Mouse (Mus musculus) limb, embryonic 15.5 days (tissue): Measurements from ENCODE around the gene Dnajc5. TPM values are rescaled to one million over a fixed set of nuclear protein-coding genes. Genes with fewer than 3 reads are reported as not detected.

ENCODE experiments used
- ATAC-seq: fragments of 200-750 bp; cut with Nextera tagmentation; 2 replicates; pipeline ENCODE4 v1.8.0; 2017; ENCODE audit warnings: low read depth, moderate TSS enrichment; ENCODE audit not compliant: insufficient number of reproducible peaks, low FRiP score, low TSS enrichment
- H3K27ac ChIP-seq: fragments of 300-500 bp; sonication (generic); 2 replicates; pipeline ENCODE4 v1.5.1; 2015; ENCODE audit warnings: moderate library complexity, mild to moderate bottlenecking, inconsistent platforms
- H3K27me3 ChIP-seq: fragments of 300-500 bp; sonication (generic); 2 replicates; pipeline ENCODE4 v1.6.1; 2015; ENCODE audit warnings: inconsistent platforms
- H3K36me3 ChIP-seq: fragments of 300-500 bp; sonication (generic); 2 replicates; pipeline ENCODE4 v1.6.1; 2015; ENCODE audit warnings: inconsistent platforms
- H3K4me1 ChIP-seq: fragments of 300-500 bp; sonication (generic); 2 replicates; pipeline ENCODE4 v1.6.1; 2015; ENCODE audit warnings: inconsistent platforms
- H3K4me2 ChIP-seq: fragments of 300-500 bp; sonication (generic); 2 replicates; pipeline ENCODE4 v1.6.1; 2015; ENCODE audit warnings: mild to moderate bottlenecking, inconsistent platforms
- H3K4me3 ChIP-seq: fragments of 300-500 bp; sonication (generic); 2 replicates; pipeline ENCODE4 v1.5.1; 2015; ENCODE audit warnings: mild to moderate bottlenecking, inconsistent platforms
- H3K9ac ChIP-seq: fragments of 300-500 bp; sonication (generic); 2 replicates; pipeline ENCODE4 v1.6.1; 2015; ENCODE audit warnings: inconsistent platforms
- H3K9me3 ChIP-seq: fragments of 300-500 bp; sonication (generic); 2 replicates; pipeline ENCODE4 v1.6.1; 2016; ENCODE audit warnings: inconsistent platforms
- WGBS: fragments of 180-500 bp; shearing (Covaris S2); methylation state at CpG from one replicate; pipeline ENCODE4 v1.1.7; 2015; 5-methylcytosine and 5-hydroxymethylcytosine counted together
- polyA plus RNA-seq: library from polyadenylated mRNA; unstranded; fragments of >200 nt; fragmentation: Nextera tagmentation; extraction: Ambion mirVana; gene quantifications from 2 replicates; pipeline ENCODE4 v1.2.1, GENCODE M21; 2015

The Dnajc5 gene
- polyA plus RNA-seq, 1 experiment from 2014 or later = 89.5 TPM

- H3K9me3 ChIP-seq = no peaks in the 10 kb centered on the region
- WGBS = 85% methylated on average over 5 of the region's 5 CpGs
- no peaks in the 10 kb centered on the region for H3K27me3 ChIP-seq
- H3K9ac ChIP-seq = no peak overlapping the region
- H3K4me1 ChIP-seq = peaks cover 6% of the 10 kb centered on the region
- no peak overlapping the region for H3K27ac ChIP-seq
- no peak overlapping the region for H3K4me3 ChIP-seq
- H3K36me3 ChIP-seq = peaks cover 71% of the 10 kb centered on the region
- ATAC-seq = no peak
- no peak overlapping the region for H3K4me2 ChIP-seq
Measured at GRCm38 (mm10) chr2:181585506-181585905, 65.2 kb downstream of the Dnajc5 start.

GRCm38 (mm10) chr2:181586124-181586523 is 65.8 kb downstream of the Dnajc5 start:
- WGBS = 93% methylated on average over 3 of the region's 3 CpGs
- Histone ChIP-seq H3K4me1 (peaks cover 8% of the 10 kb centered on the region), H3K9ac (no peak overlapping the region), H3K27me3 (no peaks in the 10 kb centered on the region), H3K9me3 (no peaks in the 10 kb centered on the region), H3K27ac (no peak overlapping the region), H3K36me3 (peaks cover 74% of the 10 kb centered on the region), H3K4me3 (no peak overlapping the region), H3K4me2 (no peak overlapping the region)
- no peak for ATAC-seq

DNA sequence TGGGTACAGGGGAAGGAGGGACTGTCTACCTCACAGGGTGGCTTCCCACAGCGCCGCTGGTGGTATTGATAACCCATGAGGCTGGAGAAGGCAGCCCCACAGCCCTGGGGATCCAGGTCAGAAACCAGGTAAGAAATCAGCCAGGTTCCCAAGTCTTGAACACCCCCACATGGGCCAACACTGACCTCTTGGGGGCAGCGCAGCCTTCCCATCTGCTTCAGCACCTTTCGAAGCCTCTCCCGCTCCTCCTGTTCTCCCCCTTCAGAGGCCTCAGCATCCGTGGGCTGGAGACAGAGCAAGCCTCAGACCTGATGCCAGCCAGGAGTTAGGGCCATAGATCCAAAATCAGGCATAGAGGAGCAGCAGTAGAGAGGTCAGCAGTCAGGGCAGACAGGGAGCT is 67.5 kb downstream of the Dnajc5 start:
- H3K4me2 ChIP-seq = no peak overlapping the region
- no peaks in the 10 kb centered on the region for H3K9me3 ChIP-seq
- ATAC-seq = no peak
- H3K27me3 ChIP-seq = no peaks in the 10 kb centered on the region
- no peak overlapping the region for H3K27ac ChIP-seq
- H3K9ac ChIP-seq = no peak overlapping the region
- no peak overlapping the region for H3K4me3 ChIP-seq
- WGBS = 79% methylated on average over 6 of the region's 6 CpGs
- H3K36me3 ChIP-seq = peaks cover 74% of the 10 kb centered on the region
- peaks cover 17% of the 10 kb centered on the region for H3K4me1 ChIP-seq

- H3K36me3 ChIP-seq = peaks cover 74% of the 10 kb centered on the region
- ATAC-seq = no peak
- H3K9me3 ChIP-seq = no peaks in the 10 kb centered on the region
- H3K4me2 ChIP-seq = no peak overlapping the region
- no peak overlapping the region for H3K9ac ChIP-seq
- no peak overlapping the region for H3K27ac ChIP-seq
- peaks cover 22% of the 10 kb centered on the region for H3K4me1 ChIP-seq
- no peaks in the 10 kb centered on the region for H3K27me3 ChIP-seq
- H3K4me3 ChIP-seq = no peak overlapping the region
- WGBS = 92% methylated on average over 11 of the region's 11 CpGs
Measured at GRCm38 (mm10) chr2:181588229-181588780, 68.0 kb downstream of the Dnajc5 start.

- H3K9ac ChIP-seq = no peak overlapping the region
- WGBS = 91% methylated on average over 10 of the region's 10 CpGs
- no peaks in the 10 kb centered on the region for H3K9me3 ChIP-seq
- no peak overlapping the region for H3K27ac ChIP-seq
- peaks cover 22% of the 10 kb centered on the region for H3K4me1 ChIP-seq
- H3K4me3 ChIP-seq = no peak overlapping the region
- no peak for ATAC-seq
- no peak overlapping the region for H3K4me2 ChIP-seq
- H3K36me3 ChIP-seq = peaks cover 65% of the 10 kb centered on the region
- H3K27me3 ChIP-seq = no peaks in the 10 kb centered on the region
Measured at GRCm38 (mm10) chr2:181589011-181589731, 68.9 kb downstream of the Dnajc5 start.

GRCm38 (mm10) chr2:181589732-181590105 is 69.4 kb downstream of the Dnajc5 start:
- peaks cover 60% of the 10 kb centered on the region for H3K36me3 ChIP-seq
- H3K27me3 ChIP-seq = no peaks in the 10 kb centered on the region
- H3K4me1 ChIP-seq = peaks cover 22% of the 10 kb centered on the region
- no peak overlapping the region for H3K4me3 ChIP-seq
- no peaks in the 10 kb centered on the region for H3K9me3 ChIP-seq
- 94% methylated on average over 9 of the region's 9 CpGs for WGBS
- no peak for ATAC-seq
- no peak overlapping the region for H3K9ac ChIP-seq
- no peak overlapping the region for H3K4me2 ChIP-seq
- no peak overlapping the region for H3K27ac ChIP-seq

DNA sequence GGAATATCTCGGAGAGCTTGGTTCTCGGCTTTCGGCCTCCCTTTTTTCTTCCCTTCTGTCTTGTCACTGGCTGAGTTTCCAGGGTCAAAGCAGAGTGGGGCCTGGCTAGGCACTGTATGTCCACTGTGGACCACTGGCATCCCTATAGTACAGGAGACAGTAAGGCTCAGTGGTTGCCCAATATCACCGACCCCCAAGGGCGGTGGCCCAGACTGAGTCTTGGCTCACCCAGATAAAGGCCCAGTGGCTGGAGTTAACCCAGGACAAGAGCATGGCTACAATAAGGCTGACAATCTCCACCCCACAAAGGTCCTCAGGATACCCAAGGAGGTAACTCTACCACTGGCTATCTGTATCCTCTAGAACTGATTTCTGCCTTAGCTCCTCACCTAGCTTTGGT is 70.2 kb downstream of the Dnajc5 start:
- Histone ChIP-seq H3K27ac (no peak overlapping the region), H3K9ac (no peak overlapping the region), H3K4me2 (no peak overlapping the region), H3K9me3 (no peaks in the 10 kb centered on the region), H3K4me1 (peaks cover 22% of the 10 kb centered on the region), H3K36me3 (peaks cover 52% of the 10 kb centered on the region), H3K4me3 (no peak overlapping the region), H3K27me3 (no peaks in the 10 kb centered on the region)
- 95% methylated on average over 5 of the region's 5 CpGs for WGBS
- ATAC-seq = no peak

- no peak for ATAC-seq
- 14% methylated on average over 5 of the region's 5 CpGs for whole genome bisulfite sequencing
- peaks cover 41% of the 10 kb centered on the region for H3K36me3 ChIP-seq
- peaks cover 22% of the 10 kb centered on the region for H3K4me1 ChIP-seq
- no peaks in the 10 kb centered on the region for H3K9me3 ChIP-seq
- H3K27me3 ChIP-seq = no peaks in the 10 kb centered on the region
- H3K4me3 ChIP-seq = peak within 1 kb of the TSS; percentile 98
- H3K4me2 ChIP-seq = peak within 1 kb of the TSS; percentile 71
- H3K9ac ChIP-seq = peak within 1 kb of the TSS; percentile 93
- peak within 1 kb of the TSS; percentile 87 for H3K27ac ChIP-seq
Measured at GRCm38 (mm10) chr2:181591528-181592085, 71.3 kb downstream of the Dnajc5 start, which contains the start of gene Prpf6. Gene Prpf6 (plus strand): TSS chr2:181591868.

DNA sequence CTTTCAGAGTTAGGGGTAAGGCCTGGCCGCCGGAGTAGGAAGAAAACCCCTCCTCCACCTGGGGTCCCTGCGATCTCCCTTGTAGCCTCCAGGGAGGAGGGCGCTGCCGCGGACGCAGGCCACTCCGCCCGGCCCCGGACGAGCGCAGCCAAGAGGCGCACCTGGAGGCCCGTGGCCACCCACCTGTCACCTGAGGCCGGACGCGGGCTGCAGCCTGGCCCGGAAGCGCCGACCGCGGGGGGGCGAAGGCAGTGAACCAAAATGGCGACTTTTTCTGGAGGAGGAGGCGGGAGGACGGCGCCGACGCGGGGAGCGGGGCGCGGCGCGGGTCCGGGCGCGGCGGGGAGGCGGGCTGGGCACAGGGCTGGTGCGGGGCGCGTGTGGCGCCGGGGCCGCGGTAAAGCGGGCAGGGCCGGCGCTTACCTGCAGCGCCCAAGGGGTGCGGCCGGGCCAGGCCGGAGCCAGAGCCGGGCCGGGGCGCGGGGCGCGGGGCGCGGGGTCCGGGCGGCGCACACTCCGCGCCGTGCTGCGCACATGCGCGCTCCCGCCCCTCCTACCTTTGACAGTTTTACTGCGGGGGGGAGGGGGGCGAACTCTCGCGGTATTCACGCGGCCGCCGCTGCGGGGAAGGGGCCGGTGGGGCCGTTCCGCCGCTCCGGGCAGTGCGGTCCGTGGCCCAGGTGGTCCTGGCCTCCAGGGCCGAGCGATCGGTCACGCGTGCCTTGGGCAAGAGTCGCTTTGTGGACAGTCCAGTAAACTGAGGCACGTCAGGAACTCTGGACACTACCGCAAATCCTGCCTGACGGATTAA is 72.2 kb downstream of the Dnajc5 start, which contains the start of gene Zfp512b:
Zfp512b (minus strand) TSS at position 573 of the 811 bp plus-strand sequence.
- Histone ChIP-seq H3K27ac (peak within 1 kb of the TSS; percentile 87), H3K9ac (peak within 1 kb of the TSS; percentile 93), H3K36me3 (peaks cover 33% of the 10 kb centered on the region), H3K4me2 (peak within 1 kb of the TSS; percentile 71), H3K4me3 (peak within 1 kb of the TSS; percentile 98), H3K27me3 (no peaks in the 10 kb centered on the region), H3K9me3 (no peaks in the 10 kb centered on the region), H3K4me1 (peaks cover 22% of the 10 kb centered on the region)
- under 1% methylated on average over 55 of the region's 97 CpGs for WGBS
- peak; percentile 83 for ATAC-seq

DNA sequence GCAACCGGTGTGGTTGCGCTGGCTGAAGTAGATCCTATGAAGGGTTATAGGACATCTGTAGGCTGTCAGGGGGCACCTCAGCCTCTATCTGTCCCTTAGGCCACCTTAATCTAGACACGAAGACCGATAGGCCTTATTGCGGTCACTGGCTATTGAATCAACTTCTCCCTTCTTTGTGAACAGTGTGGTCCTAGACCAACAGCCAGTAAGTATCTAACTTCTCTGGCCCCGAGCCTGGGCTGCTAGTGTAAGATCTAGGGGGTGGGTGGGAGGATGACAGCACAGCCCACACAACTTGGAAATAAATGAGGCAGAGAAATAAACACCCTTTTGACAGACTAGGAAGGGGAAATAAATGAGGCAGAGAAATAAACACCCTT is 72.7 kb downstream of the Dnajc5 start:
- 2% methylated on average over 6 of the region's 6 CpGs for WGBS
- Histone ChIP-seq H3K36me3 (peaks cover 27% of the 10 kb centered on the region), H3K4me3 (peak overlapping the region; percentile 98), H3K9me3 (no peaks in the 10 kb centered on the region), H3K4me1 (peaks cover 22% of the 10 kb centered on the region), H3K27me3 (no peaks in the 10 kb centered on the region), H3K9ac (peak overlapping the region; percentile 93), H3K4me2 (peak overlapping the region; percentile 71), H3K27ac (peak overlapping the region; percentile 87)
- ATAC-seq = no peak

- Histone ChIP-seq H3K4me1 (peaks cover 29% of the 10 kb centered on the region), H3K9me3 (no peaks in the 10 kb centered on the region), H3K36me3 (peaks cover 19% of the 10 kb centered on the region), H3K27me3 (peaks cover 7% of the 10 kb centered on the region; the same call in 1 of the 2 replicates), H3K9ac (no peak overlapping the region), H3K27ac (no peak overlapping the region), H3K4me3 (no peak overlapping the region), H3K4me2 (no peak overlapping the region)
- no peak for ATAC-seq
Measured at GRCm38 (mm10) chr2:181593937-181594336, 73.7 kb downstream of the Dnajc5 start.
